Mouse (Mus musculus): ENCODE measurements around the gene Tfrc. TPM values are rescaled to one million over a fixed set of nuclear protein-coding genes. Genes with fewer than 3 reads are reported as not detected.

Gene Tfrc
- 51.7 and 78.3 TPM in 2 replicates for polyA plus RNA-seq (2012; rRNA removed)

GRCm38 (mm10) chr16:32608712-32609400 lies at the start of gene Tfrc:
TSS of gene Tfrc (plus strand) at chr16:32608920.

GRCm38 (mm10) chr16:32643661-32644061 lies 34.9 kb downstream of the Tfrc start, which contains the start of gene Tnk2:
TSS of gene Tnk2 (plus strand) at chr16:32643874.

Other genes with a start within 250 kb of the Tfrc start
- gene Tm4sf19, start 208.4 kb upstream of the Tfrc start, polyA plus RNA-seq (2012; rRNA removed) = 0.29 TPM in 1 of 2 replicates, not detected in the other
- gene Tctex1d2, start 189.2 kb upstream of the Tfrc start, polyA plus RNA-seq (2012; rRNA removed) = 15.7 and 21.7 TPM in 2 replicates
- gene Pcyt1a, start 178.0 kb upstream of the Tfrc start, polyA plus RNA-seq (2012; rRNA removed) = 26.1 and 36.6 TPM in 2 replicates
- gene Slc51a, start 121.0 kb upstream of the Tfrc start, polyA plus RNA-seq (2012; rRNA removed) = 0.07 and 0.15 TPM in 2 replicates
- not detected in 2 replicates for gene Zdhhc19, start 112.7 kb upstream of the Tfrc start, polyA plus RNA-seq (2012; rRNA removed)
- 55.3 and 74.2 TPM in 2 replicates for gene Tnk2, start 35.0 kb downstream of the Tfrc start, polyA plus RNA-seq (2012; rRNA removed)
- 0.28 and 0.36 TPM in 2 replicates for gene Muc4, start 127.0 kb downstream of the Tfrc start, polyA plus RNA-seq (2012; rRNA removed)
- gene Muc20, start 188.5 kb downstream of the Tfrc start, polyA plus RNA-seq (2012; rRNA removed) = 0.02 TPM in 2 replicates
- gene Smbd1, start 201.6 kb downstream of the Tfrc start, polyA plus RNA-seq (2012; rRNA removed) = not detected in 2 replicates